Mouse (Mus musculus) left cerebral cortex, postnatal 10 days (tissue): ENCODE measurements at regions not wholly inside any gene's neighbourhood (a gene's known extent, or its start where the extent isn't known, plus 50 kb on each side); places are given as distances from the start of the nearest gene placed in this dataset.

Experiments
- DNase-seq, 2 experiments: peaks; one replicate each; pipeline ENCODE4 v3.0.0; 2021 to 2022; ENCODE audit warnings: low spot score in 2 of 2, mixed read lengths in 1 of 2; ENCODE audit errors: extremely low spot score in 1 of 2
- intact Hi-C: fragments of 180-260 bp; cut with DNase I; formaldehyde crosslinking; loops from one replicate; pipeline ENCODE4 v1.15.1; 2025

GRCm38 (mm10) chr15:5504502-5504901 lies 260.5 kb upstream of the Ptger4 start:
- intact Hi-C loops, result no loop called here
- no peak for DNase-seq

- intact Hi-C loops, result no loop called here
- DNase-seq, result no peak
These were observed 263.0 kb upstream of the Ptger4 start for GRCm38 (mm10) chr15:5506848-5507544.

GRCm38 (mm10) chr15:5507545-5507913 lies 263.5 kb upstream of the Ptger4 start:
- intact Hi-C loops, result no loop called here
- DNase-seq, result no peak

GRCm38 (mm10) chr15:5510056-5510455 lies 266.1 kb upstream of the Ptger4 start:
- intact Hi-C loops, result no loop called here
- DNase-seq, result no peak

- intact Hi-C loops, result no loop called here
These were observed 267.1 kb upstream of the Ptger4 start for GRCm38 (mm10) chr15:5511046-5511445.

GRCm38 (mm10) chr15:5512546-5512945 lies 268.6 kb upstream of the Ptger4 start:
- no peak for DNase-seq
- intact Hi-C loops, result no loop called here

More at GRCm38 (mm10) chr15:5511046-5511445, 267.1 kb upstream of the Ptger4 start:
- no peak for DNase-seq

- intact Hi-C loops, result no loop called here
These were observed 269.2 kb upstream of the Ptger4 start for GRCm38 (mm10) chr15:5513146-5513545.

GRCm38 (mm10) chr15:5514217-5514616 lies 270.2 kb upstream of the Ptger4 start:
- DNase-seq, result no peak
- intact Hi-C loops, result no loop called here

More at GRCm38 (mm10) chr15:5513146-5513545, 269.2 kb upstream of the Ptger4 start:
- DNase-seq, result no peak

GRCm38 (mm10) chr15:5517244-5517966 lies 273.4 kb upstream of the Ptger4 start:
- DNase-seq, result no peak
- intact Hi-C loops, result no loop called here

GRCm38 (mm10) chr15:5519552-5519951 lies 275.6 kb upstream of the Ptger4 start:
- DNase-seq, result no peak
- intact Hi-C loops, result no loop called here

GRCm38 (mm10) chr15:5519997-5520396 lies 276.0 kb upstream of the Ptger4 start:
- no peak for DNase-seq
- intact Hi-C loops, result no loop called here

- intact Hi-C loops, result no loop called here
- no peak for DNase-seq
These were observed 284.6 kb upstream of the Ptger4 start for GRCm38 (mm10) chr15:5528619-5529018.

GRCm38 (mm10) chr15:5533656-5534055 lies 289.7 kb upstream of the Ptger4 start:
- DNase-seq, result no peak
- intact Hi-C loops, result no loop called here

- no peak for DNase-seq
- intact Hi-C loops, result no loop called here
These were observed 293.4 kb upstream of the Ptger4 start for GRCm38 (mm10) chr15:5537432-5537831.

GRCm38 (mm10) chr15:5539301-5539928 lies 295.4 kb upstream of the Ptger4 start:
- intact Hi-C loops, result no loop called here
- DNase-seq, result no peak

GRCm38 (mm10) chr15:5554526-5554925 lies 310.5 kb upstream of the Ptger4 start:
- intact Hi-C loops, result no loop called here
- no peak for DNase-seq

GRCm38 (mm10) chr15:5554926-5555325 lies 310.9 kb upstream of the Ptger4 start:
- intact Hi-C loops, result no loop called here

GRCm38 (mm10) chr15:5555381-5556066 lies 311.5 kb upstream of the Ptger4 start:
- intact Hi-C loops, result no loop called here

More at GRCm38 (mm10) chr15:5554926-5555325, 310.9 kb upstream of the Ptger4 start:
- no peak for DNase-seq

GRCm38 (mm10) chr15:5561783-5562182 lies 317.8 kb upstream of the Ptger4 start:
- DNase-seq, result no peak
- intact Hi-C loops, result no loop called here

More at GRCm38 (mm10) chr15:5555381-5556066, 311.5 kb upstream of the Ptger4 start:
- DNase-seq, result no peak
